Mouse (Mus musculus) left cerebral cortex, adult 11 months (tissue): ENCODE measurements around the gene C1galt1.

ENCODE experiments used
- DNase-seq: peaks from one replicate; pipeline ENCODE4 v3.0.0; 2022; ENCODE audit warnings: low spot score

C1galt1 gene

GRCm38 (mm10) chr6:7859161-7859560 lies 14.5 kb downstream of the C1galt1 start:
- no peak for DNase-seq

GRCm38 (mm10) chr6:7861033-7861432 lies 16.4 kb downstream of the C1galt1 start:
- DNase-seq = no peak

- DNase-seq = no peak
Measured at GRCm38 (mm10) chr6:7863354-7863753, 18.7 kb downstream of the C1galt1 start.

- DNase-seq = no peak
Measured at GRCm38 (mm10) chr6:7876836-7877235, 32.2 kb downstream of the C1galt1 start.

- no peak for DNase-seq
Measured at GRCm38 (mm10) chr6:7881595-7882128, 37.0 kb downstream of the C1galt1 start.

- no peak for DNase-seq
Measured at GRCm38 (mm10) chr6:7882520-7882919, 37.9 kb downstream of the C1galt1 start.

- no peak for DNase-seq
Measured at GRCm38 (mm10) chr6:7885994-7886684, 41.5 kb downstream of the C1galt1 start.

- no peak for DNase-seq
Measured at GRCm38 (mm10) chr6:7886685-7887004, 42.0 kb downstream of the C1galt1 start.

GRCm38 (mm10) chr6:7896339-7896738 lies 51.7 kb downstream of the C1galt1 start:
- no peak for DNase-seq

GRCm38 (mm10) chr6:7912015-7912414 lies 67.4 kb downstream of the C1galt1 start:
- DNase-seq = no peak
